Mouse (Mus musculus) C2C12 (cell line): Measurements from ENCODE around the gene Cmtm4. TPM values are rescaled to one million over a fixed set of nuclear protein-coding genes. Genes with fewer than 3 reads are reported as not detected.
A peak's percentile ranks its signal among the peaks of the same experiment; 100 is the strongest.

Experiments used
- H3K27me3 ChIP-seq: one replicate; pipeline ENCODE4 v1.6.1; 2011; ENCODE audit not compliant: control insufficient read depth, insufficient read depth, insufficient read length
- H3K36me3 ChIP-seq: one replicate; pipeline ENCODE4 v1.6.1; 2011; ENCODE audit not compliant: control insufficient read depth, insufficient read depth
- H3K4me3 ChIP-seq: one replicate; pipeline ENCODE4 v1.5.1; 2011; ENCODE audit warnings: mild to moderate bottlenecking, control low read depth; ENCODE audit not compliant: poor library complexity, insufficient read depth, severe bottlenecking
- H3K79me2 ChIP-seq: one replicate; pipeline ENCODE4 v1.6.1; 2011; ENCODE audit not compliant: control insufficient read depth, insufficient read depth
- H3K79me3 ChIP-seq: one replicate; pipeline ENCODE4 v1.6.1; 2011; ENCODE audit warnings: low read depth, control low read depth
- H3ac ChIP-seq: one replicate; pipeline ENCODE3; 2011; ENCODE audit warnings: low read depth; ENCODE audit not compliant: control insufficient read depth, insufficient read length
- CEBPB ChIP-seq: IDR thresholded peaks from one replicate; pipeline ENCODE4 v1.6.1; 2011; ENCODE audit warnings: low read depth, mild to moderate bottlenecking, control low read depth, moderate library complexity
- CTCF ChIP-seq: IDR thresholded peaks from one replicate; pipeline ENCODE4 v1.5.1; 2011; ENCODE audit not compliant: control insufficient read depth, insufficient read depth, insufficient read length
- FOSL1 ChIP-seq: IDR thresholded peaks from one replicate; pipeline ENCODE4 v1.8.0; 2011; ENCODE audit warnings: mild to moderate bottlenecking, low read length; ENCODE audit not compliant: poor library complexity, insufficient read depth, severe bottlenecking
- MAX ChIP-seq: IDR thresholded peaks from one replicate; pipeline ENCODE4 v1.6.1; 2011; ENCODE audit warnings: mild to moderate bottlenecking, control low read depth
- MYOD1 ChIP-seq: IDR thresholded peaks from one replicate; pipeline ENCODE4 v1.6.1; 2011; ENCODE audit warnings: low read depth; ENCODE audit not compliant: control insufficient read depth, insufficient read length
- MYOG ChIP-seq: IDR thresholded peaks from one replicate; pipeline ENCODE4 v1.6.1; 2011; ENCODE audit not compliant: control insufficient read depth, insufficient read length; ENCODE audit errors: extremely low read depth
- USF1 ChIP-seq: IDR thresholded peaks from one replicate; pipeline ENCODE4 v1.6.1; 2011; ENCODE audit warnings: low read depth, mild to moderate bottlenecking, control low read depth, moderate library complexity
- polyA plus RNA-seq: library from polyadenylated mRNA; unstranded; fragments of >200 nt; fragmentation: generic; extraction: Trizol; gene quantifications from one replicate; pipeline ENCODE4 v1.2.1, GENCODE M21; 2012; ENCODE audit warnings: missing spikeins

Cmtm4 gene
- polyA plus RNA-seq, 1 experiment: 11.3 TPM

GRCm38 (mm10) chr8:104394801-104395702 is 555 bp downstream of the Cmtm4 start:
- no peak for TF ChIP-seq MAX
- no peak for TF ChIP-seq CTCF
- TF ChIP-seq FOSL1: no peak
- TF ChIP-seq MYOG: no peak
- no peak for TF ChIP-seq MYOD1
- no peak for TF ChIP-seq CEBPB
- TF ChIP-seq USF1: no peak
- Histone ChIP-seq H3K27me3 (no peaks in the 10 kb centered on the region), H3K79me2 (peaks cover 43% of the 10 kb centered on the region), H3K36me3 (peaks cover 2% of the 10 kb centered on the region), H3ac (peak overlapping the region; percentile 65), H3K4me3 (peak overlapping the region; percentile 50), H3K79me3 (peaks cover 19% of the 10 kb centered on the region)

GRCm38 (mm10) chr8:104393767-104394166 is 1.8 kb downstream of the Cmtm4 start:
- Histone ChIP-seq H3K36me3 (peaks cover 3% of the 10 kb centered on the region), H3K27me3 (no peaks in the 10 kb centered on the region), H3K79me2 (peaks cover 49% of the 10 kb centered on the region), H3ac (no peak overlapping the region), H3K4me3 (no peak overlapping the region), H3K79me3 (peaks cover 23% of the 10 kb centered on the region)
- TF ChIP-seq MAX (no peak), USF1 (no peak), FOSL1 (no peak), CEBPB (no peak), MYOG (no peak), MYOD1 (no peak), CTCF (no peak)

- TF ChIP-seq MYOD1 (no peak), CEBPB (no peak), MYOG (no peak)
- H3K36me3 ChIP-seq: peaks cover 3% of the 10 kb centered on the region
- no peak overlapping the region for H3ac ChIP-seq
- H3K27me3 ChIP-seq: no peaks in the 10 kb centered on the region
- no peak overlapping the region for H3K4me3 ChIP-seq
- H3K79me3 ChIP-seq: peaks cover 25% of the 10 kb centered on the region
- peaks cover 55% of the 10 kb centered on the region for H3K79me2 ChIP-seq
Measured at GRCm38 (mm10) chr8:104393139-104393538, 2.5 kb downstream of the Cmtm4 start.

- H3K27me3 ChIP-seq: no peaks in the 10 kb centered on the region
- H3K79me3 ChIP-seq: peaks cover 35% of the 10 kb centered on the region
- H3K4me3 ChIP-seq: no peak overlapping the region
- peaks cover 84% of the 10 kb centered on the region for H3K79me2 ChIP-seq
- peaks cover 3% of the 10 kb centered on the region for H3K36me3 ChIP-seq
- no peak overlapping the region for H3ac ChIP-seq
- no peak for TF ChIP-seq MYOD1
- no peak for TF ChIP-seq FOSL1
- no peak for TF ChIP-seq CEBPB
- TF ChIP-seq CTCF: no peak
- TF ChIP-seq MAX: no peak
- TF ChIP-seq USF1: no peak
- TF ChIP-seq MYOG: no peak
Measured at GRCm38 (mm10) chr8:104390245-104390644, 5.4 kb downstream of the Cmtm4 start.

- Histone ChIP-seq H3K79me2 (peaks cover 84% of the 10 kb centered on the region), H3K79me3 (peaks cover 37% of the 10 kb centered on the region), H3ac (no peak overlapping the region), H3K4me3 (no peak overlapping the region), H3K36me3 (peaks cover 3% of the 10 kb centered on the region), H3K27me3 (no peaks in the 10 kb centered on the region)
- TF ChIP-seq MYOG (no peak), CTCF (no peak), USF1 (no peak), FOSL1 (no peak), CEBPB (no peak), MAX (no peak), MYOD1 (no peak)
Measured at GRCm38 (mm10) chr8:104387980-104388379, 7.6 kb downstream of the Cmtm4 start.

GRCm38 (mm10) chr8:104387501-104387900 is 8.1 kb downstream of the Cmtm4 start:
- H3K79me3 ChIP-seq: peaks cover 33% of the 10 kb centered on the region
- no peaks in the 10 kb centered on the region for H3K27me3 ChIP-seq
- no peak overlapping the region for H3K4me3 ChIP-seq
- H3K36me3 ChIP-seq: peaks cover 3% of the 10 kb centered on the region
- peaks cover 84% of the 10 kb centered on the region for H3K79me2 ChIP-seq
- TF ChIP-seq CTCF: no peak
- TF ChIP-seq USF1: no peak
- no peak for TF ChIP-seq MYOG
- no peak for TF ChIP-seq MAX
- TF ChIP-seq MYOD1: no peak
- no peak for TF ChIP-seq CEBPB
- TF ChIP-seq FOSL1: no peak
- H3ac ChIP-seq: no peak overlapping the region
